Mouse (Mus musculus) liver, postnatal 0 days (tissue): Measurements from ENCODE around the gene Hspa14. TPM values are rescaled to one million over a fixed set of nuclear protein-coding genes. Genes with fewer than 3 reads are reported as not detected.

Experiments used
- ATAC-seq: fragments of 200-750 bp; cut with Nextera tagmentation; 2 replicates; pipeline ENCODE4 v1.8.0; 2017; ENCODE audit warnings: mild to moderate bottlenecking, moderate library complexity
- DNase-seq: peaks from one replicate; pipeline ENCODE4 v3.0.0-alpha.2; 2016
- H3K27ac ChIP-seq: fragments of 300-500 bp; sonication (generic); 2 replicates; pipeline ENCODE4 v1.5.1; 2014; ENCODE audit warnings: antibody characterized with exemption, moderate library complexity, mild to moderate bottlenecking, low read depth
- H3K27me3 ChIP-seq: fragments of 300-500 bp; sonication (generic); 2 replicates; pipeline ENCODE4 v1.6.1; 2014; ENCODE audit warnings: low read length, control low read depth, mixed read lengths; ENCODE audit not compliant: insufficient read depth
- H3K36me3 ChIP-seq: fragments of 300-500 bp; sonication (generic); replicated peaks from 2 replicates; pipeline ENCODE4 v1.6.1; 2014; ENCODE audit warnings: mild to moderate bottlenecking, control low read depth, low read length, moderate library complexity, mixed read lengths; ENCODE audit not compliant: insufficient read depth
- H3K4me1 ChIP-seq: fragments of 300-500 bp; sonication (generic); 2 replicates; pipeline ENCODE4 v1.6.1; 2014; ENCODE audit warnings: antibody characterized with exemption, mild to moderate bottlenecking, control low read depth; ENCODE audit not compliant: insufficient read depth
- H3K4me2 ChIP-seq: fragments of 300-500 bp; sonication (generic); 2 replicates; pipeline ENCODE4 v1.6.1; 2014; ENCODE audit warnings: low read depth, mild to moderate bottlenecking, low read length, moderate library complexity, mixed read lengths
- H3K4me3 ChIP-seq: fragments of 300-500 bp; sonication (generic); 2 replicates; pipeline ENCODE4 v1.5.1; 2014; ENCODE audit warnings: low read depth, low read length
- H3K9ac ChIP-seq: fragments of 300-500 bp; sonication (generic); replicated peaks from 2 replicates; pipeline ENCODE4 v1.6.1; 2014; ENCODE audit warnings: mild to moderate bottlenecking, moderate library complexity
- H3K9me3 ChIP-seq: fragments of 300-500 bp; sonication (generic); 2 replicates; pipeline ENCODE4 v1.6.1; 2016; ENCODE audit warnings: mild to moderate bottlenecking, control low read depth, low read length, mixed read lengths
- CTCF ChIP-seq: sonication (generic); IDR thresholded peaks from 2 replicates; pipeline ENCODE4 v1.5.1; 2016; ENCODE audit warnings: antibody characterized with exemption, low read depth
- EP300 ChIP-seq: IDR thresholded peaks from 2 replicates; pipeline ENCODE4 v1.6.1; 2016; ENCODE audit warnings: antibody characterized with exemption, low read depth, mild to moderate bottlenecking
- WGBS: fragments of 180-500 bp; shearing (Covaris S2); extraction: QIAGEN DNeasy Blood & Tissue Kit; methylation state at CpG from one replicate; pipeline ENCODE4 v1.1.7; 2014; ENCODE audit not compliant: insufficient replicate concordance; 5-methylcytosine and 5-hydroxymethylcytosine counted together
- polyA plus RNA-seq: library from polyadenylated mRNA; unstranded; fragments of >200 nt; fragmentation: Nextera tagmentation; extraction: Ambion mirVana; gene quantifications from 2 replicates; pipeline ENCODE4 v1.2.1, GENCODE M21; 2015

Gene Hspa14
- 32.6 and 38.1 TPM in 2 replicates for polyA plus RNA-seq

DNA sequence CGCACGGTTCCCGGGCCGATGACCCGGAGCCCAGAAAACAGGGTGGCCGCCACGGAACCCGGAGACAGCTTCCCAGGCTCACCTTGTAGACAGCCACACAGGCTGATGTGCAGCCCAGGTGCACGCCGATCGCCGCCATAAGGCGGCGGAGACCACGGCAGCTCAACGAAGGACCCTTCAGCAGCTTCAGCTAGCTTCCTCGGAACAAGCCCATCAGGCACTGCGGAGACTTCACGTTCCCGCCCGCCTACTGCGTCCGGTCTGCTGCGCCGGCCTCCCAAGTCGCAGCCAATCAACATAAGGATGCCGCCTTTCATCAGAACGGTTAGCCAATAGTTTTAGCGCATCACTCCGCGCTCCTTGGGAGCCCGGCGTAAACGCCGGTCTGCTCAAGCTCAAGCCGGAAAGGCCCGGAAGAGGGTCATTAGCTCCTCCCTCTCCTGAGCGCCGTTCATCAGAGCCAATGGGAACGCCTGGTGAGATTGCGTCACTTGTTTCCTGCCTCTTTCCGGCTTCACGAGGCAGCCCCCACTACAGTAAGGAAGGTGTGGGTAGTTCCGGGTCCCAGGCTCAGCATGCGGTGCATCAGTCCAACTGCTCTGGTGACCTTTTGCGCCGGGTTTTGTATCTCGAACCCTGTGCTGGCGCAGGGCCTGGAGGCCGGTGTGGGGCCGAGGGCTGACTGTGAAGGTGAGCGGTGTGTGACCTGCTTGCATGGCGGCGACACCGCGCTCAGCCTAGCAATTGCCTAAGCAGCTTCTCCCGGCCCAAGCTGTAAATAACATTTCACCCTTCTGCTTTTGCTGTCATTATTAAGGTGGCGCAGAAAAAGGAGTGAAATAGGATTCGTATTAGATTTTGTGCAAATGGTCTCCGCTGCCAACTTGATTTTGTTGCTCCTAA lies at the start of gene Hspa14, which contains the start of the genes Gm45902 and Cdnf:
Hspa14 (minus strand) TSS at position 263 of the 903 bp plus-strand sequence.
Gm45902 (minus strand) TSS at position 239 of the 903 bp plus-strand sequence.
Cdnf (plus strand) TSS at position 479 of the 903 bp plus-strand sequence.
- H3K27ac ChIP-seq, result peak within 1 kb of the TSS; percentile 94
- peak within 1 kb of the TSS; percentile 83 for H3K4me3 ChIP-seq
- no peaks in the 10 kb centered on the region for H3K9me3 ChIP-seq
- H3K4me1 ChIP-seq, result peaks cover 3% of the 10 kb centered on the region
- H3K27me3 ChIP-seq, result no peaks in the 10 kb centered on the region
- peak within 1 kb of the TSS; percentile 82 for H3K9ac ChIP-seq
- H3K4me2 ChIP-seq, result peak within 1 kb of the TSS; percentile 82
- peaks cover 27% of the 10 kb centered on the region for H3K36me3 ChIP-seq
- DNase-seq (peak; percentile 95), ATAC-seq (peak; percentile 99)
- TF ChIP-seq EP300 (peak; percentile 88), CTCF (no peak)
- 2% methylated on average over 60 of the region's 60 CpGs for WGBS

DNA sequence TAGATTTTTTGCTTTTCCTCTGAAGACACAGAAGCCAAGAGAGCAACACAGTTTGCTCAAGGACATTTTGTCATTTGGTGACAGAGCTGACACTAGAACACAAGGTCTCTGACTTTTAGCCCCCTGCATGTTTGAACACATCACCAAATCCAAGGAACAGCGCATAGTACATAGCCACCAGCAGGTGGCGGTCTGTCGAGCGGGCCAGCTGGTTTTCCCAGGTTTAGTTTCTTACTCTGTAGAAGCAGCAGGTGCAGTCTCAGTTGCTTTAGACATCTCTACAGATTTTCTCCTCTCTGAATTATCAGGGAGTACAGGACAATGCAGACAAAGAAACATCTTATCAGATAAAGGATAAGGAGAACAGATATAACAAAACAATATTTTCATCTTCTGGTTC lies 34.0 kb upstream of the Hspa14 start:
- ATAC-seq, result peak; percentile 56; the same call in 1 of the 2 replicates
- H3K4me1 ChIP-seq, result peaks cover 6% of the 10 kb centered on the region; the same call in 1 of the 2 replicates

DNA sequence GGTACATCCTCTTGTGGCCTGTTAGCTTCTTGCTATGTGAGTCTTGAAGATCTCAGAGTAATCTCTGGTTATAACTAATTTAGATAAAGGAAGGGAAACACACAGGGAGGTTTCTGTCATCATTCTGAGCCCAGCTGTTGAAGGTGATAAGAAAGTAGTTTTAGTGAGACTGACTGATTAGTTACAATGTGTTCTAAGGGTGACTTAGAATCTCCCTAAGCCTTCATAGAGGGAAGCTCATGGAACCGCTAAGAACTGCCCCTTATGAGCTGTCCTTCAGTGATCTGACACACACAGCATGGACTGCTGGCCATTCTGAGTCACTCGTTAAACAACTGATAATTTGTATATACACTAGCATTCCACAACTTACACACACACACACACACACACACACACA lies 33.4 kb upstream of the Hspa14 start:
- WGBS, result 42% methylated on average over 2 of the region's 2 CpGs
- no peak overlapping the region for H3K27ac ChIP-seq
- no peak overlapping the region for H3K4me2 ChIP-seq
- no peak overlapping the region for H3K9ac ChIP-seq
- peaks cover 6% of the 10 kb centered on the region; the same call in 1 of the 2 replicates for H3K4me1 ChIP-seq
- 0 out of 2 replicates have a peak, but pooled peaks have one; percentile 30 for TF ChIP-seq EP300
- TF ChIP-seq CTCF, result no peak
- DNase-seq, result no peak
- ATAC-seq, result peak; percentile 23; the same call in 1 of the 2 replicates
- H3K4me3 ChIP-seq, result no peak overlapping the region
- H3K27me3 ChIP-seq, result no peaks in the 10 kb centered on the region
- no peaks in the 10 kb centered on the region for H3K9me3 ChIP-seq
- no peaks in the 10 kb centered on the region for H3K36me3 ChIP-seq

More for the DNA sequence above, 34.0 kb upstream of the Hspa14 start:
- Histone ChIP-seq H3K36me3 (no peaks in the 10 kb centered on the region), H3K4me2 (no peak overlapping the region), H3K4me3 (no peak overlapping the region), H3K27me3 (no peaks in the 10 kb centered on the region), H3K9me3 (no peaks in the 10 kb centered on the region), H3K9ac (no peak overlapping the region), H3K27ac (no peak overlapping the region)
- 4% methylated on average over 4 of the region's 4 CpGs for WGBS
- DNase-seq, result peak; percentile 56
- TF ChIP-seq EP300 (no peak), CTCF (peak; percentile 87)

DNA sequence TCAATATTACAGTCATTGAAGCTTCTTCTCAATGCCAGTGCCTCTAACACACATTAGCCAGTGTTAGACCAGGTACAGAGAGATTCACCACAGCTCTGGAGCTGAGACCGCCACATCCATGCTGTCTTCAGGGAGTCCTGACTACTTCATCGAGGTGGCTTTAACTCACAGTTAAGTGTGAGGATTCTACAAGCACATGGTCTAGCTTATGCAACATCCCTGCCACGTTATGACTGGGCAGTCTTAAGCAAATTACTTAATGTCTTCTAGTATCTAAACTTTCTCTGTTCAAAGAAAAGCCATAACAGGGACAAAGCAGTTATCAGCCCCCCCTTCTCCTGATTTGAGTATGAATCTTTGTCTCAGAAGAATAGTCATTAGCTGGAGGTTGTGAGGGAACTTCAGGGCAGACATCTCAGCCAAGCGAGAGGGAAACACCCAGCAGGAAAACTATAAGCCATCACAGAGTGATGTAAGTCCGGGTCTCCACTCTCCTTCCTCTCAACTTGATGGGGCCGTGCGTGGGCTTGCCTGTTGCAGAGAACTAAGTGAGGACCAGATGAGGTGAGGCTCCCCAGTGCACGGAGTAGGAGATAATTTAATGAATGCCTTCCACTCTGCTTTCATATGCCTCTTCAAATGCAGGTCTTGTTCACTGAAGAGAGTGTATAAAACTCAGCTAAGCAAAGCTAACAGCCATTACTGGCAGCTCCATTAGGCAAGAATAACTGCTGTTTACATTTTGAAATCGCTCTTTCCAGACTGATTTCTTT lies 28.9 kb upstream of the Hspa14 start:
- ATAC-seq (0 out of 2 replicates have a peak, but pooled peaks have one; percentile 15), DNase-seq (no peak)
- no peak overlapping the region for H3K4me3 ChIP-seq
- H3K4me2 ChIP-seq, result peak overlapping the region; percentile 4; the same call in 1 of the 2 replicates
- WGBS, result 47% methylated on average over 9 of the region's 9 CpGs
- H3K9me3 ChIP-seq, result no peaks in the 10 kb centered on the region
- no peaks in the 10 kb centered on the region for H3K27me3 ChIP-seq
- H3K4me1 ChIP-seq, result peaks cover 6% of the 10 kb centered on the region; the same call in 1 of the 2 replicates
- no peak overlapping the region for H3K27ac ChIP-seq
- no peaks in the 10 kb centered on the region for H3K36me3 ChIP-seq
- no peak overlapping the region for H3K9ac ChIP-seq
- TF ChIP-seq EP300 (no peak), CTCF (no peak)

DNA sequence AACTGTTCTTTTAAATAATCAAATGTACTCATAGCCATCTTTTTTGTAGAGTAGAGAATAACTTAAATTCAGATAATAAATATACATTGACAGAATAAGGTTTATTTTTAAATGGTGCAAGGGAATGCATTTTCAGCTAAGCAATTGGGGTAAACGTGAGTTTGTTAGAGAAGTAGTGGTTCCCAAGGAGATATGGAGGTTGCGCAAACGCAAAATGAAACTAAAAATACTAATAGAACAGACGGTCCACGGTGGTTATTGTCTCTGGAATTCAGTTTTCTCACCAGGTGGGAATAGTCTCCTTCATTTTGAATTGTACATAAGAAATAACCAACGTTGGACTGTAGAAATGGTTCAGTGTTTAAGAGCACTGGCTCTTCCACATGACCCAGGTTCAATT lies 13.7 kb upstream of the Hspa14 start:
- no peak overlapping the region for H3K9ac ChIP-seq
- no peaks in the 10 kb centered on the region for H3K9me3 ChIP-seq
- H3K27me3 ChIP-seq, result no peaks in the 10 kb centered on the region
- DNase-seq (no peak), ATAC-seq (no peak)
- no peak overlapping the region for H3K27ac ChIP-seq
- 47% methylated on average over 6 of the region's 6 CpGs for WGBS
- no peak overlapping the region for H3K4me2 ChIP-seq
- no peak for TF ChIP-seq EP300
- no peak for TF ChIP-seq CTCF
- H3K4me1 ChIP-seq, result no peaks in the 10 kb centered on the region
- H3K4me3 ChIP-seq, result peak overlapping the region; percentile 4; the same call in 1 of the 2 replicates
- H3K36me3 ChIP-seq, result no peaks in the 10 kb centered on the region

DNA sequence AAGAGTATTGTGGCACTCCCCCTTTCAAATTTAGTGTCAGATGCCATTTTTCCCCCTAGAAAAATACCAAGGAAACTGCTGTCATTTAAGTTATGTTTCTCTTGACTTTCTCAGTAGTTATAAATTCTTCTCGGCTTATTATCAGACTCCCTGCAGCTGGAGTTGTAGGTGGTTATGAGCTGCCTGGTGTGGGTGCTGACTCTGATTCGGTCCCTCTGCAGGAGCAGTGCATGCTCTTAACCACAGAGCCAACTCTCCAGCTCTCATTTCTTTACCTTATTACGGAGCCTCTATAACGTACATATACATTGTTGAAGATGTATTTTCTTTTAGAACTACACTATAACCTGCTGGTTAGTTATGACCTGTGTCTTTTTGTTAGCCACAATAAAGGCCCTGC lies 9.9 kb upstream of the Hspa14 start:
- H3K9me3 ChIP-seq, result no peaks in the 10 kb centered on the region
- H3K4me1 ChIP-seq, result no peaks in the 10 kb centered on the region
- H3K4me3 ChIP-seq, result no peak overlapping the region
- H3K27me3 ChIP-seq, result no peaks in the 10 kb centered on the region
- DNase-seq (no peak), ATAC-seq (no peak)
- no peak for TF ChIP-seq EP300
- no peak for TF ChIP-seq CTCF
- no peak overlapping the region for H3K4me2 ChIP-seq
- H3K36me3 ChIP-seq, result no peaks in the 10 kb centered on the region
- 62% methylated on average over 4 of the region's 4 CpGs for WGBS
- H3K9ac ChIP-seq, result no peak overlapping the region
- H3K27ac ChIP-seq, result no peak overlapping the region
